Mouse (Mus musculus) lung, adult 2 months (tissue): ENCODE results near the gene Epor. TPM values are rescaled to one million over a fixed set of nuclear protein-coding genes. Genes with fewer than 3 reads are reported as not detected.
A peak's percentile ranks its signal among the peaks of the same experiment; 100 is the strongest.

ENCODE experiments used
- DNase-seq: peaks from one replicate; pipeline ENCODE4 v3.0.0; 2022
- H3K4me1 ChIP-seq: fragments of 200-500 bp; 2 replicates; pipeline ENCODE4 v1.6.1; 2011; ENCODE audit warnings: low read length; ENCODE audit not compliant: control insufficient read depth, insufficient read depth
- H3K4me3 ChIP-seq: fragments of 200-500 bp; replicated peaks from 2 replicates; pipeline ENCODE3; 2011; ENCODE audit warnings: low read depth, mild to moderate bottlenecking, control low read depth, low read length; ENCODE audit errors: extremely low read depth
- CTCF ChIP-seq: fragments of 200-500 bp; IDR thresholded peaks from 2 replicates; pipeline ENCODE4 v1.5.1; 2011; ENCODE audit warnings: mild to moderate bottlenecking, low read length, control low read depth; ENCODE audit not compliant: insufficient read depth
- POLR2A ChIP-seq: fragments of 200-500 bp; IDR thresholded peaks from 2 replicates; pipeline ENCODE4 v1.6.1; 2011; ENCODE audit warnings: low read depth, mild to moderate bottlenecking, control low read depth, low read length, borderline replicate concordance; ENCODE audit errors: extremely low read depth
- WGBS: fragments of 180-500 bp; shearing (Covaris S2); methylation state at CpG from one replicate; pipeline ENCODE4 v1.1.7; 2018; 5-methylcytosine and 5-hydroxymethylcytosine counted together
- polyA plus RNA-seq: library from polyadenylated mRNA; depleted of rRNA; stranded (reverse); fragments of >200 nt; gene quantifications from 2 replicates; pipeline ENCODE4 v1.2.3, GENCODE M21; 2012

Gene Epor
- polyA plus RNA-seq, 1 experiment = 11.1 TPM

GRCm38 (mm10) chr9:21958372-21958771, 4.9 kb downstream of the Epor start:
- peaks cover 22% of the 10 kb centered on the region for H3K4me1 ChIP-seq
- 77% methylated on average over 5 of the region's 5 CpGs for WGBS
- no peak for TF ChIP-seq POLR2A
- TF ChIP-seq CTCF = no peak
- no peak overlapping the region for H3K4me3 ChIP-seq
- DNase-seq = no peak

GRCm38 (mm10) chr9:21955570-21956281, 7.6 kb downstream of the Epor start, which contains the start of gene Swsap1:
Gene Swsap1, plus strand, starts transcription at chr9:21955755.
- H3K4me1 ChIP-seq = peaks cover 7% of the 10 kb centered on the region
- peak; percentile 99 for DNase-seq
- peak within 1 kb of the TSS; percentile 96 for H3K4me3 ChIP-seq
- TF ChIP-seq CTCF (no peak), POLR2A (peak; percentile 66; the same call in 1 of the 2 replicates)
- under 1% methylated on average over 54 of the region's 54 CpGs for WGBS

GRCm38 (mm10) chr9:21955225-21955569, 8.1 kb downstream of the Epor start:
- TF ChIP-seq POLR2A (no peak), CTCF (0 out of 2 replicates have a peak, but pooled peaks have one; percentile 25)
- 2% methylated on average over 18 of the region's 18 CpGs for WGBS
- peaks cover 1% of the 10 kb centered on the region for H3K4me1 ChIP-seq
- no peak for DNase-seq
- peak overlapping the region; percentile 96 for H3K4me3 ChIP-seq

GRCm38 (mm10) chr9:21954635-21955034, 8.7 kb downstream of the Epor start:
- no peak for DNase-seq
- H3K4me1 ChIP-seq = no peaks in the 10 kb centered on the region
- TF ChIP-seq POLR2A = no peak
- no peak for TF ChIP-seq CTCF
- H3K4me3 ChIP-seq = no peak overlapping the region
- 64% methylated on average over 3 of the region's 3 CpGs for WGBS

GRCm38 (mm10) chr9:21953600-21953999, 9.7 kb downstream of the Epor start:
- no peaks in the 10 kb centered on the region for H3K4me1 ChIP-seq
- H3K4me3 ChIP-seq = no peak overlapping the region
- DNase-seq = no peak
- 8% methylated on average over 3 of the region's 3 CpGs for WGBS
- no peak for TF ChIP-seq POLR2A
- TF ChIP-seq CTCF = no peak

GRCm38 (mm10) chr9:21951977-21952376, 11.3 kb downstream of the Epor start:
- TF ChIP-seq CTCF (no peak), POLR2A (no peak)
- no peak for DNase-seq
- H3K4me3 ChIP-seq = no peak overlapping the region
- WGBS = 74% methylated on average over 3 of the region's 3 CpGs
- H3K4me1 ChIP-seq = no peaks in the 10 kb centered on the region

GRCm38 (mm10) chr9:21950322-21950721, 13.0 kb downstream of the Epor start:
- Histone ChIP-seq H3K4me1 (no peaks in the 10 kb centered on the region), H3K4me3 (no peak overlapping the region)
- peak; percentile 81 for DNase-seq
- TF ChIP-seq CTCF (peak; percentile 45; the same call in 1 of the 2 replicates), POLR2A (no peak)
- 12% methylated on average over 11 of the region's 11 CpGs for WGBS

GRCm38 (mm10) chr9:21948790-21949189, 14.5 kb downstream of the Epor start:
- Histone ChIP-seq H3K4me1 (no peaks in the 10 kb centered on the region), H3K4me3 (no peak overlapping the region)
- no peak for TF ChIP-seq CTCF
- TF ChIP-seq POLR2A = no peak
- DNase-seq = no peak
- 63% methylated on average over 6 of the region's 6 CpGs for WGBS

- Histone ChIP-seq H3K4me3 (no peak overlapping the region), H3K4me1 (no peaks in the 10 kb centered on the region)
- TF ChIP-seq POLR2A = no peak
- no peak for TF ChIP-seq CTCF
- 47% methylated on average over 8 of the region's 8 CpGs for WGBS
- no peak for DNase-seq
These were observed 15.2 kb downstream of the Epor start for GRCm38 (mm10) chr9:21948146-21948545.

- 12% methylated on average over 28 of the region's 28 CpGs for WGBS
- H3K4me1 ChIP-seq = no peaks in the 10 kb centered on the region
These were observed 15.7 kb downstream of the Epor start for GRCm38 (mm10) chr9:21947540-21948130.

More at GRCm38 (mm10) chr9:21947540-21948130, 15.7 kb downstream of the Epor start:
- no peak overlapping the region for H3K4me3 ChIP-seq
- no peak for DNase-seq
- TF ChIP-seq POLR2A (no peak), CTCF (no peak)
